Mouse (Mus musculus) stomach, postnatal 0 days (tissue): ENCODE measurements around the gene Zmiz1.

ENCODE experiments used
- CTCF ChIP-seq: IDR thresholded peaks from 2 replicates; pipeline ENCODE4 v1.5.1; 2016; ENCODE audit warnings: antibody characterized with exemption, low read depth, mild to moderate bottlenecking, moderate library complexity
- EP300 ChIP-seq: optimal IDR thresholded peaks from 2 replicates; pipeline ENCODE3; 2016; ENCODE audit warnings: antibody characterized with exemption

- TF ChIP-seq CTCF = no peak
- TF ChIP-seq EP300 = no peak
Observed at GRCm38 (mm10) chr14:25533010-25533409, 74.0 kb downstream of the Zmiz1 start.
